Mouse (Mus musculus) neural tube, embryonic 12.5 days (tissue): ENCODE data around the gene Smarca4. TPM values are rescaled to one million over a fixed set of nuclear protein-coding genes. Genes with fewer than 3 reads are reported as not detected.

ENCODE experiments used
- ATAC-seq: fragments of 200-750 bp; cut with Nextera tagmentation; 2 replicates; pipeline ENCODE4 v1.8.0; 2017; ENCODE audit warnings: low read depth, mild to moderate bottlenecking, moderate TSS enrichment, moderate library complexity; ENCODE audit not compliant: low FRiP score
- H3K27ac ChIP-seq: fragments of 300-500 bp; sonication (generic); 2 replicates; pipeline ENCODE4 v1.5.1; 2016
- H3K27me3 ChIP-seq: fragments of 300-500 bp; sonication (generic); replicated peaks from 2 replicates; pipeline ENCODE4 v1.6.1; 2016; ENCODE audit warnings: mild to moderate bottlenecking
- H3K36me3 ChIP-seq: fragments of 300-500 bp; sonication (generic); 2 replicates; pipeline ENCODE4 v1.6.1; 2016; ENCODE audit warnings: mild to moderate bottlenecking
- H3K4me1 ChIP-seq: fragments of 300-500 bp; sonication (generic); 2 replicates; pipeline ENCODE4 v1.6.1; 2016
- H3K4me2 ChIP-seq: fragments of 300-500 bp; sonication (generic); replicated peaks from 2 replicates; pipeline ENCODE4 v1.6.1; 2016; ENCODE audit warnings: mild to moderate bottlenecking
- H3K4me3 ChIP-seq: fragments of 300-500 bp; sonication (generic); 2 replicates; pipeline ENCODE4 v1.5.1; 2016
- H3K9ac ChIP-seq: fragments of 300-500 bp; sonication (generic); 2 replicates; pipeline ENCODE4 v1.6.1; 2016; ENCODE audit warnings: mild to moderate bottlenecking
- H3K9me3 ChIP-seq: fragments of 300-500 bp; sonication (generic); 2 replicates; pipeline ENCODE4 v1.6.1; 2016; ENCODE audit warnings: mild to moderate bottlenecking
- WGBS: fragments of 180-500 bp; shearing (Covaris S2); methylation state at CpG from one replicate; pipeline ENCODE4 v1.1.7; 2016; 5-methylcytosine and 5-hydroxymethylcytosine counted together
- polyA plus RNA-seq: library from polyadenylated mRNA; unstranded; fragments of >200 nt; fragmentation: Nextera tagmentation; extraction: Ambion mirVana; gene quantifications from 2 replicates; pipeline ENCODE4 v1.2.1, GENCODE M21; 2016

Gene Smarca4
- polyA plus RNA-seq, 1 experiment from 2014 or later, result 186 TPM

GRCm38 (mm10) chr9:21605865-21606264 is 10.1 kb upstream of the Smarca4 start:
- Histone ChIP-seq H3K27ac (no peak overlapping the region), H3K27me3 (no peaks in the 10 kb centered on the region), H3K9me3 (no peaks in the 10 kb centered on the region), H3K9ac (no peak overlapping the region), H3K36me3 (no peaks in the 10 kb centered on the region), H3K4me1 (no peaks in the 10 kb centered on the region), H3K4me3 (no peak overlapping the region), H3K4me2 (no peak overlapping the region)
- 77% methylated on average over 5 of the region's 5 CpGs for WGBS
- no peak for ATAC-seq

- H3K4me2 ChIP-seq, result no peak overlapping the region
- no peak for ATAC-seq
- H3K9ac ChIP-seq, result no peak overlapping the region
- H3K27ac ChIP-seq, result no peak overlapping the region
- no peaks in the 10 kb centered on the region for H3K9me3 ChIP-seq
- no peaks in the 10 kb centered on the region for H3K27me3 ChIP-seq
- no peak overlapping the region for H3K4me3 ChIP-seq
- no peaks in the 10 kb centered on the region for H3K4me1 ChIP-seq
- H3K36me3 ChIP-seq, result no peaks in the 10 kb centered on the region
- 100% methylated on average over 1 of the region's 1 CpGs for WGBS
Measured at GRCm38 (mm10) chr9:21606648-21607047, 9.3 kb upstream of the Smarca4 start.

GRCm38 (mm10) chr9:21609861-21610260 is 6.1 kb upstream of the Smarca4 start:
- Histone ChIP-seq H3K27ac (no peak overlapping the region), H3K36me3 (no peaks in the 10 kb centered on the region), H3K9me3 (no peaks in the 10 kb centered on the region), H3K4me1 (no peaks in the 10 kb centered on the region), H3K9ac (no peak overlapping the region), H3K4me3 (no peak overlapping the region), H3K27me3 (no peaks in the 10 kb centered on the region), H3K4me2 (no peak overlapping the region)
- no peak for ATAC-seq
- 90% methylated on average over 1 of the region's 1 CpGs for WGBS

- Histone ChIP-seq H3K27ac (peak overlapping the region; percentile 87), H3K4me2 (peak overlapping the region; percentile 74), H3K36me3 (no peaks in the 10 kb centered on the region), H3K4me3 (peak overlapping the region; percentile 74), H3K9ac (peak overlapping the region; percentile 66), H3K4me1 (peaks cover 10% of the 10 kb centered on the region), H3K9me3 (no peaks in the 10 kb centered on the region), H3K27me3 (no peaks in the 10 kb centered on the region)
- no peak for ATAC-seq
- 77% methylated on average over 15 of the region's 15 CpGs for WGBS
Measured at GRCm38 (mm10) chr9:21614864-21615616, 929 bp upstream of the Smarca4 start.

- WGBS, result under 1% methylated on average over 57 of the region's 57 CpGs
- H3K4me3 ChIP-seq, result peak overlapping the region; percentile 74
- no peaks in the 10 kb centered on the region for H3K9me3 ChIP-seq
- H3K27me3 ChIP-seq, result no peaks in the 10 kb centered on the region
- H3K36me3 ChIP-seq, result no peaks in the 10 kb centered on the region
- ATAC-seq, result peak; percentile 89
- H3K9ac ChIP-seq, result peak overlapping the region; percentile 85
- H3K27ac ChIP-seq, result peak overlapping the region; percentile 94
- H3K4me2 ChIP-seq, result peak overlapping the region; percentile 74
- peaks cover 10% of the 10 kb centered on the region for H3K4me1 ChIP-seq
Measured at GRCm38 (mm10) chr9:21616232-21616781, 338 bp downstream of the Smarca4 start.

GRCm38 (mm10) chr9:21617066-21617465 is 1.1 kb downstream of the Smarca4 start:
- 13% methylated on average over 10 of the region's 10 CpGs for WGBS
- H3K4me3 ChIP-seq, result peak overlapping the region; percentile 74
- no peak for ATAC-seq
- peak overlapping the region; percentile 85 for H3K9ac ChIP-seq
- 0 out of 2 replicates have a peak, but pooled peaks cover 2% of the 10 kb centered on the region for H3K36me3 ChIP-seq
- H3K4me1 ChIP-seq, result peaks cover 10% of the 10 kb centered on the region
- H3K9me3 ChIP-seq, result no peaks in the 10 kb centered on the region
- peak overlapping the region; percentile 74 for H3K4me2 ChIP-seq
- H3K27ac ChIP-seq, result peak overlapping the region; percentile 94; the same call in 1 of the 2 replicates
- no peaks in the 10 kb centered on the region for H3K27me3 ChIP-seq

GRCm38 (mm10) chr9:21620229-21620628 is 4.3 kb downstream of the Smarca4 start:
- no peak for ATAC-seq
- H3K9ac ChIP-seq, result no peak overlapping the region
- peaks cover 2% of the 10 kb centered on the region; the same call in 1 of the 2 replicates for H3K36me3 ChIP-seq
- H3K27ac ChIP-seq, result no peak overlapping the region
- H3K4me2 ChIP-seq, result no peak overlapping the region
- H3K9me3 ChIP-seq, result no peaks in the 10 kb centered on the region
- H3K4me3 ChIP-seq, result no peak overlapping the region
- H3K27me3 ChIP-seq, result no peaks in the 10 kb centered on the region
- 90% methylated on average over 4 of the region's 4 CpGs for WGBS
- H3K4me1 ChIP-seq, result peaks cover 21% of the 10 kb centered on the region

GRCm38 (mm10) chr9:21622676-21623075 is 6.7 kb downstream of the Smarca4 start:
- Histone ChIP-seq H3K4me2 (no peak overlapping the region), H3K9ac (no peak overlapping the region), H3K4me1 (peaks cover 29% of the 10 kb centered on the region), H3K36me3 (peaks cover 2% of the 10 kb centered on the region; the same call in 1 of the 2 replicates), H3K27ac (no peak overlapping the region), H3K27me3 (no peaks in the 10 kb centered on the region), H3K9me3 (no peaks in the 10 kb centered on the region), H3K4me3 (no peak overlapping the region)
- ATAC-seq, result no peak
- 98% methylated on average over 1 of the region's 1 CpGs for WGBS

GRCm38 (mm10) chr9:21625342-21626339 is 9.7 kb downstream of the Smarca4 start:
- Histone ChIP-seq H3K9ac (no peak overlapping the region), H3K9me3 (no peaks in the 10 kb centered on the region), H3K27me3 (no peaks in the 10 kb centered on the region), H3K4me3 (no peak overlapping the region), H3K36me3 (peaks cover 2% of the 10 kb centered on the region; the same call in 1 of the 2 replicates), H3K4me1 (peaks cover 19% of the 10 kb centered on the region), H3K4me2 (no peak overlapping the region), H3K27ac (no peak overlapping the region)
- 87% methylated on average over 10 of the region's 10 CpGs for WGBS
- ATAC-seq, result no peak

GRCm38 (mm10) chr9:21626571-21626970 is 10.6 kb downstream of the Smarca4 start:
- Histone ChIP-seq H3K4me2 (no peak overlapping the region), H3K4me3 (no peak overlapping the region), H3K27ac (no peak overlapping the region), H3K9me3 (no peaks in the 10 kb centered on the region), H3K9ac (no peak overlapping the region), H3K36me3 (no peaks in the 10 kb centered on the region; the same call in 1 of the 2 replicates), H3K4me1 (peaks cover 19% of the 10 kb centered on the region), H3K27me3 (no peaks in the 10 kb centered on the region)
- ATAC-seq, result no peak

- Histone ChIP-seq H3K36me3 (peaks cover 3% of the 10 kb centered on the region; the same call in 1 of the 2 replicates), H3K4me1 (peaks cover 19% of the 10 kb centered on the region), H3K9me3 (no peaks in the 10 kb centered on the region), H3K27ac (no peak overlapping the region), H3K27me3 (no peaks in the 10 kb centered on the region), H3K9ac (no peak overlapping the region), H3K4me3 (no peak overlapping the region), H3K4me2 (no peak overlapping the region)
- ATAC-seq, result no peak
- WGBS, result 83% methylated on average over 5 of the region's 5 CpGs
Measured at GRCm38 (mm10) chr9:21627145-21627795, 11.3 kb downstream of the Smarca4 start.
